Mouse (Mus musculus): ENCODE data around the gene Sbk1. TPM values are rescaled to one million over a fixed set of nuclear protein-coding genes. Genes with fewer than 3 reads are reported as not detected.
"Not testable (repeated sequence)": the region's sequence is repeated elsewhere in the genome, so short reads cannot be mapped to it uniquely, and the experiment has no call there.

The Sbk1 gene
- polyA plus RNA-seq, 1 experiment from 2014 or later, result 212 TPM

DNA sequence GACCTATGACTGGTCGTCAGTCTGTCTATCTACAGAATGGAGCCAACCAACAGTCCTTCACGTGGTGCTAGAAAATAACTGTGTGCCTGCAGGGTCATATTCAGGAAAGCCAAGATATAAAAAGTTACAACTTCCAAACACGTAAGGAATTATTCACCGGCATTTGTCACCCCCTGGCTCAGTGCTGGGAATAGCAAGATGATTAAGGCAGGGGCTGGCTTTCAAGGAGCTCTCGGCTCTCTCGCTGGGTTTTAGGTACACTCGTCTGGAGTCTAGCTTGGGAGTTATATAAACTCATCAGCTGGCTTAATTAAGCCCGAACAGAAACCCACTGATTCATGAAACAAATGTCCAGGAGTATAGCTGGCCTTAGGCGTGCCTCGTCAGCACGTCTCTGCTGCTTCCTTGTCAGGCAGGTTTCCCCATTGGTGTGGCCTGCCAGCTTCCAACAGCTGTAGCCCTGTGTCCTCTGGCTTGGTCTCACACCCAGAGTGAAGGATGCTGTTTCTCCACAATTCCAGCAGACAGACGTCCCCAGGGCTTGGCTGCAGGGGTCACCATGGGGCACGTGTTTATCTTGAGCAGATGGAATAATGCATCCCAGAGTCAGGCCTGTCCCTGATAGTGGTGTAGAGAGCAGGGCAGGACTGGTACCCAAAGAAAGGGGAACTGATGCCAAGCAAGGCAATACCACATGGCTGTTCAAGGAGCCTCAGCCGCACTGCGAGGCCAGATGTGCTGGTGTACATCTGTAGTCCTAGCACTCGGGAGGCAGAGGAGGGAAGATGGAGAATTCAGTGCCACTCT is 9.7 kb downstream of the Sbk1 start:
- H3K9ac ChIP-seq, result peak overlapping the region; percentile 3; the same call in 1 of the 2 replicates
- no peak overlapping the region for H3K27ac ChIP-seq
- no peaks in the 10 kb centered on the region for H3K27me3 ChIP-seq
- 80% methylated on average over 16 of the region's 16 CpGs for WGBS
- H3K36me3 ChIP-seq (ENCODE audit: poor library complexity, severe bottlenecking), result peaks cover 96% of the 10 kb centered on the region
- H3K4me2 ChIP-seq, result no peak overlapping the region
- no peak overlapping the region for H3K4me3 ChIP-seq
- H3K4me1 ChIP-seq, result peaks cover 95% of the 10 kb centered on the region
- ATAC-seq, result no peak
- no peaks in the 10 kb centered on the region for H3K9me3 ChIP-seq (replicated peaks)

DNA sequence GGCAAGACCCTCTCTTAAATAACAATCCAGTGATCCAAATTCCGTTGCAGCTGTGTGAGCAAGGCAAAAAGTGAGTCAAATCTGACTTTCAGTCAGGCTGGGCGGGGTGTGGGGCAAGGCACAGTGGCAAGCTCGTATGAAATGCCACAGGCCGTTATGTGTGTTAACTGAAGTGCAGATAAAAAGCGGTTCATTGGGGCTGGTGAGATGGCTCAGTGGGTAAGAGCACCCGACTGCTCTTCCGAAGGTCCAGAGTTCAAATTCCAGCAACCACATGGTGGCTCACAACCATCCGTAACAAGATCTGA is 10.2 kb downstream of the Sbk1 start:
- not testable (repeated sequence) for H3K4me3 ChIP-seq; H3K9me3 ChIP-seq (replicated peaks); H3K27me3 ChIP-seq; H3K27ac ChIP-seq; H3K9ac ChIP-seq; ATAC-seq; H3K4me2 ChIP-seq
- WGBS, result 80% methylated on average over 8 of the region's 8 CpGs
- H3K36me3 ChIP-seq (ENCODE audit: poor library complexity, severe bottlenecking), result peaks cover 92% of the 10 kb centered on the region
- H3K4me1 ChIP-seq, result peaks cover 95% of the 10 kb centered on the region

DNA sequence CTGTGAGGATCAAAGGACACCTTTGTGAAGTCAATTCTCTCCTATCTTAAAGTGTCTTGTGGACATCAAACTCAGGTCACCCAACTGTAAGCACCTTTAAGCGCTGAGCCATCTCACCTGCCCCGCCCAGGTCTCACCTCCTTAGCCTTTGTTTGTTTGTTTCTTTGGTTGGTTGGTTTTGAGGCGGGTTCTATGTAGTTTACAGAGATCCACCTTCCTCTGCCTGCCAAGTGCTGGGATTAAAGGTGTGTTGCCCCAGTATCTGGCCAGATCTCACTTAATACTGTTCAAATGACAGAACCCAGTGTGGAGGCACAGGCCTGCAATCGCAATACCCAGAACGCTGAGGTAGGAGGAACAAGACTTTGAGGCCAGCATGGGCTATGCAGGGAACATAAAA is 11.6 kb downstream of the Sbk1 start:
- H3K9me3 ChIP-seq (replicated peaks), result no peaks in the 10 kb centered on the region
- peaks cover 95% of the 10 kb centered on the region for H3K4me1 ChIP-seq
- H3K27me3 ChIP-seq, result no peaks in the 10 kb centered on the region
- H3K36me3 ChIP-seq (ENCODE audit: poor library complexity, severe bottlenecking), result peaks cover 89% of the 10 kb centered on the region
- no peak for ATAC-seq
- H3K9ac ChIP-seq, result no peak overlapping the region
- no peak overlapping the region for H3K4me3 ChIP-seq
- H3K27ac ChIP-seq, result no peak overlapping the region
- 90% methylated on average over 5 of the region's 5 CpGs for WGBS
- H3K4me2 ChIP-seq, result no peak overlapping the region

- no peak for ATAC-seq
- peaks cover 95% of the 10 kb centered on the region for H3K4me1 ChIP-seq
- H3K27me3 ChIP-seq, result no peaks in the 10 kb centered on the region
- H3K4me3 ChIP-seq, result no peak overlapping the region
- no peak overlapping the region for H3K27ac ChIP-seq
- H3K9ac ChIP-seq, result no peak overlapping the region
- 90% methylated on average over 4 of the region's 4 CpGs for WGBS
- no peak overlapping the region for H3K4me2 ChIP-seq
- H3K36me3 ChIP-seq (ENCODE audit: poor library complexity, severe bottlenecking), result peaks cover 88% of the 10 kb centered on the region
- H3K9me3 ChIP-seq (replicated peaks), result no peaks in the 10 kb centered on the region
Observed at GRCm38 (mm10) chr7:126284441-126284840, 12.0 kb downstream of the Sbk1 start.

GRCm38 (mm10) chr7:126284865-126285264 is 12.4 kb downstream of the Sbk1 start:
- no peak for ATAC-seq
- WGBS, result 80% methylated on average over 4 of the region's 4 CpGs
- Histone ChIP-seq H3K4me3 (no peak overlapping the region), H3K9ac (no peak overlapping the region), H3K4me1 (peaks cover 95% of the 10 kb centered on the region), H3K27me3 (no peaks in the 10 kb centered on the region), H3K4me2 (0 out of 2 replicates have a peak overlapping the region, but pooled peaks have one; percentile 6), H3K27ac (peak overlapping the region; percentile 8; the same call in 1 of the 2 replicates), H3K9me3 (replicated peaks) (no peaks in the 10 kb centered on the region), H3K36me3 (ENCODE audit: poor library complexity, severe bottlenecking) (peaks cover 88% of the 10 kb centered on the region)

DNA sequence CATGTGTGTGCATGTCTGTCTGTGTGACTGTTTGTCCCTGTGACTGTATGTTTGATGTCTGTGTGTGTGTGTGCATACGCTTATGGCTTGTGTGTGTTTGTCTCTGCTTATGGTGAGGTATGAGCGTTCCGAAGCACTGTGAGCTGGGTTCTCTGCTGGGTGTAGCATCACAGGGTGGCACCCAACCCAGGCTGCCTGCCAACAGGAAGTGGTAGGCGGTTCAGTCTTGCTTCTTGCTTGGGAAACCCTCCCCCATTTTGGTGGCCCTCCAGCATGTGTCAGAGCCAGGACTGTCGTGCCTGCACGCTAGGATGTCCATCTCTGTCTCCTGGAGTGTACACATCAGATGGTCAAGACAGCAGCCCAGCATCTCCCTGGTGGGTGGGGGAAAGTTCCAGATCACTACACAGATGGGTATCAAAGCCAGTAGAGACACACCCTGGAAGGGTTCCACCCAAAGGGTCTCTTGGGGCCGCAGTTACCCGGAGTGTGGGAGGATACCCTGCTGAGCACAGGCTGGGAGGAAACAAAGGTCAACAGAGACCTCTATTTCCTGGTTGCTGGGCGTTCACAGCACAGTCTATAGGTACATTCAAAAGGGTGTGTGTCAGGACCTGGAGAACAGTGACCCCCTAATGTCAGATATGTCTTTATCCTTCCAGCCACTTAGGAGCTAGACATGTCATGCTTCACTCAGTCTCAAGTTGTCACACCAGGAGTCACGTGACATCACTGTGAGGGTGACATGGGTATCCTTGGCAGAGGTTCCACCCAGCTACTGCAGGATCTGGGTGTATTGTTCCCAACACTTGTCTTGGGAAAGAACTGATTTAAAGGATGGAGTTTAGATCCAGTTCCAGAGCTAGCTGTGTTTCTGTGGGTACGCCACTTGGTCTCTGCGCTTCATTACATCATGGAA is 13.1 kb downstream of the Sbk1 start:
- no peak overlapping the region for H3K4me3 ChIP-seq
- ATAC-seq, result no peak
- H3K9ac ChIP-seq, result no peak overlapping the region
- H3K9me3 ChIP-seq (replicated peaks), result no peaks in the 10 kb centered on the region
- 79% methylated on average over 12 of the region's 12 CpGs for WGBS
- 0 out of 2 replicates have a peak overlapping the region, but pooled peaks have one; percentile 6 for H3K4me2 ChIP-seq
- no peaks in the 10 kb centered on the region for H3K27me3 ChIP-seq
- peaks cover 89% of the 10 kb centered on the region for H3K4me1 ChIP-seq
- peaks cover 88% of the 10 kb centered on the region for H3K36me3 ChIP-seq (ENCODE audit: poor library complexity, severe bottlenecking)
- peak overlapping the region; percentile 8; the same call in 1 of the 2 replicates for H3K27ac ChIP-seq

GRCm38 (mm10) chr7:126286311-126286710 is 13.9 kb downstream of the Sbk1 start:
- H3K9ac ChIP-seq, result no peak overlapping the region
- H3K4me1 ChIP-seq, result peaks cover 84% of the 10 kb centered on the region
- H3K9me3 ChIP-seq (replicated peaks), result no peaks in the 10 kb centered on the region
- no peak overlapping the region for H3K4me2 ChIP-seq
- H3K4me3 ChIP-seq, result no peak overlapping the region
- no peaks in the 10 kb centered on the region for H3K27me3 ChIP-seq
- peaks cover 88% of the 10 kb centered on the region for H3K36me3 ChIP-seq (ENCODE audit: poor library complexity, severe bottlenecking)
- no peak for ATAC-seq
- no peak overlapping the region; the same call in 1 of the 2 replicates for H3K27ac ChIP-seq
- WGBS, result 97% methylated on average over 2 of the region's 2 CpGs

GRCm38 (mm10) chr7:126287493-126288103 is 15.2 kb downstream of the Sbk1 start:
- Histone ChIP-seq H3K27ac (peak overlapping the region; percentile 71), H3K4me2 (peak overlapping the region; percentile 24; the same call in 1 of the 2 replicates), H3K9me3 (replicated peaks) (no peaks in the 10 kb centered on the region), H3K4me1 (peaks cover 71% of the 10 kb centered on the region), H3K9ac (peak overlapping the region; percentile 53; the same call in 1 of the 2 replicates), H3K27me3 (no peaks in the 10 kb centered on the region), H3K36me3 (ENCODE audit: poor library complexity, severe bottlenecking) (peaks cover 88% of the 10 kb centered on the region), H3K4me3 (no peak overlapping the region)
- ATAC-seq, result peak; percentile 37; the same call in 1 of the 2 replicates
- 61% methylated on average over 10 of the region's 10 CpGs for WGBS

GRCm38 (mm10) chr7:126288104-126288497 is 15.7 kb downstream of the Sbk1 start:
- no peak for ATAC-seq
- H3K4me2 ChIP-seq, result peak overlapping the region; percentile 24
- H3K9ac ChIP-seq, result peak overlapping the region; percentile 53
- H3K27ac ChIP-seq, result peak overlapping the region; percentile 71
- no peak overlapping the region for H3K4me3 ChIP-seq
- no peaks in the 10 kb centered on the region for H3K27me3 ChIP-seq
- WGBS, result 96% methylated on average over 2 of the region's 2 CpGs
- no peaks in the 10 kb centered on the region for H3K9me3 ChIP-seq (replicated peaks)
- H3K36me3 ChIP-seq (ENCODE audit: poor library complexity, severe bottlenecking), result peaks cover 90% of the 10 kb centered on the region
- peaks cover 73% of the 10 kb centered on the region for H3K4me1 ChIP-seq

DNA sequence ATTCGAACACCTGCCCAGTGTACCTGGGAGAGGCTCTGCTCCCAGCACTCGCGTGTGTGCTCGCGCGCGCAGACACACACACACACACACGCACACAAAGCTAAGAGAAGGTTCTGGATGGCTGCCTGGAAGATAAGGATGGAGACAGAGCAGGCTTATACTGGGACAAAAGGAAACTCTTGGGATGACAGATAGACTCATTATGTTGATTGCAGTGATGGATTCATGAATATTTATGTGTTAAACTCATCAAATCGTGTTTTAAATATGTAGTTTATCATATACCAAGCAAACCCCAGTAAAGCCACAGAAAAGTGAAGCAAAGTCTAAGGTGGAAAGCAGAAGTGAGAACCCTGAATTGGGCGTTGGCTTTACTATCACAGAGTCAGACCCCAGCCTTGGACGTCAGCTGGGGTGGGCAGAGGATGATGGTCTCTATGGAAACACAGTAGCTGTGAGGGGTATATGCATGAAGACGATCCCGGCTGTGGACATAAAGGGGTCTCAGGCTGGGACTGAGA is 16.2 kb downstream of the Sbk1 start:
- 0 out of 2 replicates have a peak, but pooled peaks have one; percentile 23 for ATAC-seq
- Histone ChIP-seq H3K9me3 (replicated peaks) (no peaks in the 10 kb centered on the region), H3K27ac (peak overlapping the region; percentile 71), H3K4me1 (peaks cover 72% of the 10 kb centered on the region), H3K27me3 (no peaks in the 10 kb centered on the region), H3K4me3 (no peak overlapping the region), H3K4me2 (peak overlapping the region; percentile 24), H3K36me3 (ENCODE audit: poor library complexity, severe bottlenecking) (peaks cover 90% of the 10 kb centered on the region), H3K9ac (no peak overlapping the region; the same call in 1 of the 2 replicates)
- WGBS, result 69% methylated on average over 13 of the region's 13 CpGs

DNA sequence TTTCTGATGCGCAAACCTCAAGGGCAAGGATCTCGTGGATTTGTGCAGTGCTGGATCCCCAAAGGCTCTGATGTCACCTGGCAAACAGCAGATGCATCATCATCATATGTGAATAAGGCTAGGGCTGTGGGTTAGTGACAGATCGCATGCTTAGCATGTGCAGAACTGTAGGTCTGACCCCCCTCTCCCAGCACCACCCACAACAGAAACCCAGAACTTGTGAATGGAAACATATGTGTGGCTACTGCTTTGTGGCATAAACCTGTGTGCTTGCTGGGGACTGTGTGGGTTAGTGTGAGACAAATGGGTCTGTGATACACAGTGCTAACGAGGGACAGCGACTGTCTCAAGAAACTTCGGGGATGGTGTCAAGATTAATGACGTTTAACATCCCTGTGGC is 17.0 kb downstream of the Sbk1 start:
- Histone ChIP-seq H3K4me3 (no peak overlapping the region), H3K4me1 (peaks cover 65% of the 10 kb centered on the region), H3K9ac (no peak overlapping the region; the same call in 1 of the 2 replicates), H3K27ac (no peak overlapping the region), H3K4me2 (no peak overlapping the region), H3K36me3 (ENCODE audit: poor library complexity, severe bottlenecking) (peaks cover 90% of the 10 kb centered on the region), H3K9me3 (replicated peaks) (no peaks in the 10 kb centered on the region), H3K27me3 (no peaks in the 10 kb centered on the region)
- 0 out of 2 replicates have a peak, but pooled peaks have one; percentile 13 for ATAC-seq
- 79% methylated on average over 7 of the region's 7 CpGs for WGBS

All from forebrain, embryonic 13.5 days (tissue).